In genomic region chr10:78316228-78317087, GRCm38 (mm10) we compare ENCODE assay signal across 16 mouse cellular contexts. TPM values are rescaled to one million over a fixed set of nuclear protein-coding genes. Genes with fewer than 3 reads are reported as not detected.
A peak's percentile ranks its signal among the peaks of the same experiment; 100 is the strongest.
DNase-seq lines count a peak whose midpoint lies in the region; ATAC-seq and TF ChIP-seq lines count a peak whose summit lies in the region.
"Had no signal": no experiment of that assay in that cellular context is flagged by ENCODE, and none has a peak within 500 bp of the region (broad histone marks: within the 10 kb centered on the region; RNA-seq: fewer than 3 reads in every experiment).

No protein-coding gene starts in this region.

- WGBS in heart, embryonic 10.5 days, result 78% methylated on average over 15 of the region's 15 CpGs
- WGBS in heart, embryonic 13.5 days, result 68% methylated on average over 15 of the region's 15 CpGs
- 86% methylated on average over 15 of the region's 15 CpGs for WGBS in forebrain, embryonic 11.5 days

- no peaks in the 10 kb centered on the region for H3K36me3 ChIP-seq in heart, embryonic 10.5 days
- H3K36me3 ChIP-seq in CH12.LX (replicated peaks in 1 of 2; ENCODE audit: control insufficient read depth in 1 of 2, insufficient read depth in 1 of 2, low read length in 1 of 2), result peaks cover 0 to 17% of the 10 kb centered on the region in 2 experiments
- H3K36me3 ChIP-seq in heart, embryonic 13.5 days, result peaks cover 5% of the 10 kb centered on the region; the same call in 1 of the 2 replicates
- no peaks in the 10 kb centered on the region for H3K36me3 ChIP-seq in forebrain, embryonic 11.5 days (ENCODE audit: control insufficient read depth, insufficient read depth, low read length)

- no peak overlapping the region for H3K4me2 ChIP-seq in CH12.LX (ENCODE audit: insufficient read depth, low read depth, poor library complexity, severe bottlenecking)
- no peak overlapping the region for H3K4me2 ChIP-seq in heart, embryonic 13.5 days
- H3K4me2 ChIP-seq in forebrain, embryonic 11.5 days (ENCODE audit: low read depth, low read length, severe bottlenecking), result no peak overlapping the region
- H3K4me2 ChIP-seq: midbrain, embryonic 13.5 days; neural tube, embryonic 13.5 days had no signal

- H3K27ac ChIP-seq in heart, embryonic 10.5 days, result peak overlapping the region; percentile 70; the same call in 1 of the 2 replicates
- H3K27ac ChIP-seq in CH12.LX (ENCODE audit: insufficient read depth, low read depth), result no peak overlapping the region
- peak overlapping the region; percentile 48 for H3K27ac ChIP-seq in heart, embryonic 13.5 days (replicated peaks)
- H3K27ac ChIP-seq in forebrain, embryonic 11.5 days (ENCODE audit: low read depth, low read length), result no peak overlapping the region
- H3K27ac ChIP-seq: left cerebral cortex, adult 2 months; midbrain, embryonic 13.5 days; neural tube, embryonic 13.5 days had no signal

- in situ Hi-C loops in CH12.LX (cut with MboI; ENCODE audit: low pct_ligation_motif_present, low pct_unique_long_range_greater_than_20kb, low sequenced_read_pairs), result no loop called here

- no peak for ATAC-seq in heart, embryonic 13.5 days (ENCODE audit: extremely low read depth, insufficient number of reproducible peaks, low FRiP score, low TSS enrichment)
- ATAC-seq in forebrain, embryonic 11.5 days (replicated peaks; ENCODE audit: low FRiP score), result no peak
- ATAC-seq: CD4-positive, CD25-positive, alpha-beta regulatory T cell, adult 4 months; forebrain, embryonic 16.5 days; midbrain, embryonic 13.5 days; Patski had no signal

- TF ChIP-seq EP300 in CH12.LX (IDR thresholded peaks at IDR 0.05; ENCODE audit: low read length), result no peak

- DNase-seq in heart, embryonic 10.5 days (ENCODE audit: low spot score), result no peak
- DNase-seq in heart, postnatal 25 days (ENCODE audit: low spot score), result no peak
- DNase-seq in CH12.LX (ENCODE audit: extremely low read depth), result no peak
- peak; percentile 75 for DNase-seq in cerebellum, adult 11-12 months
- no peak for DNase-seq in forebrain, embryonic 11.5 days (ENCODE audit: low spot score)
- DNase-seq in c-Kit-positive CD71-positive TER-119-positive erythroid progenitor cells, embryonic 14.5 days (ENCODE audit: low spot score), result no peak
- DNase-seq: kidney, postnatal 10 days; lung, postnatal 14 days; thymus, postnatal 36 days had no signal

- H3K4me1 ChIP-seq in heart, embryonic 10.5 days, result peaks cover 52% of the 10 kb centered on the region
- H3K4me1 ChIP-seq in CH12.LX (ENCODE audit: control insufficient read depth in 1 of 2, insufficient read depth in 2 of 2), result peaks cover 0 to 7% of the 10 kb centered on the region in 2 experiments; a peak in 2 of 4 replicates
- peaks cover 44% of the 10 kb centered on the region for H3K4me1 ChIP-seq in heart, embryonic 13.5 days
- H3K4me1 ChIP-seq in forebrain, embryonic 11.5 days (replicated peaks; ENCODE audit: control insufficient read depth, insufficient read depth, low read length), result no peaks in the 10 kb centered on the region

- no peaks in the 10 kb centered on the region for H3K9me3 ChIP-seq in heart, embryonic 10.5 days
- no peaks in the 10 kb centered on the region for H3K9me3 ChIP-seq in CH12.LX (replicated peaks; ENCODE audit: low read length)
- no peaks in the 10 kb centered on the region for H3K9me3 ChIP-seq in heart, embryonic 13.5 days
- no peaks in the 10 kb centered on the region for H3K9me3 ChIP-seq in forebrain, embryonic 11.5 days (ENCODE audit: control insufficient read depth, low read length)
- H3K9me3 ChIP-seq: midbrain, embryonic 13.5 days; neural tube, embryonic 13.5 days had no signal

- intact Hi-C loops in heart, postnatal 25 days (cut with DNase I), result no loop called here

- no peak for TF ChIP-seq POLR2A in CH12.LX (IDR thresholded peaks at IDR 0.05; ENCODE audit: low read depth, low read length)

- H3K27me3 ChIP-seq in heart, embryonic 10.5 days (ENCODE audit: insufficient read depth, poor library complexity, severe bottlenecking), result no peaks in the 10 kb centered on the region
- no peaks in the 10 kb centered on the region for H3K27me3 ChIP-seq in CH12.LX (replicated peaks)
- no peaks in the 10 kb centered on the region for H3K27me3 ChIP-seq in heart, embryonic 13.5 days (replicated peaks)
- H3K27me3 ChIP-seq in forebrain, embryonic 11.5 days (ENCODE audit: control insufficient read depth, insufficient read depth, low read length), result no peaks in the 10 kb centered on the region
- H3K27me3 ChIP-seq: midbrain, embryonic 13.5 days; neural tube, embryonic 13.5 days; Patski had no signal

- H3K9ac ChIP-seq in CH12.LX (ENCODE audit: insufficient read depth, low read depth), result no peak overlapping the region
- 0 out of 2 replicates have a peak overlapping the region, but pooled peaks have one; percentile 2 for H3K9ac ChIP-seq in heart, embryonic 13.5 days
- H3K9ac ChIP-seq in forebrain, embryonic 11.5 days (ENCODE audit: low read length), result no peak overlapping the region
- H3K9ac ChIP-seq: midbrain, embryonic 13.5 days had no signal

- H3K4me3 ChIP-seq in heart, embryonic 10.5 days, result no peak overlapping the region; the same call in 1 of the 2 replicates
- H3K4me3 ChIP-seq in CH12.LX (replicated peaks in 1 of 3; ENCODE audit: low read depth in 2 of 3, low read length in 2 of 3, poor library complexity in 1 of 3), result no peak overlapping the region
- H3K4me3 ChIP-seq in heart, embryonic 13.5 days, result no peak overlapping the region
- no peak overlapping the region for H3K4me3 ChIP-seq in forebrain, embryonic 11.5 days (ENCODE audit: low read depth, low read length)
- H3K4me3 ChIP-seq: left cerebral cortex, adult 2 months; midbrain, embryonic 13.5 days; neural tube, embryonic 13.5 days had no signal

- H3K79me2 ChIP-seq in CH12.LX (replicated peaks; ENCODE audit: control insufficient read depth, extremely low read depth, insufficient read depth, poor library complexity, severe bottlenecking), result no peaks in the 10 kb centered on the region

- dilution Hi-C loops in CH12.LX (cut with MboI; ENCODE audit: extremely low pct_ligation_motif_present, extremely low pct_unique_long_range_greater_than_20kb, low sequenced_read_pairs), result no loop called here

- peak; percentile 8 for TF ChIP-seq RAD21 in CH12.LX (IDR thresholded peaks at IDR 0.05; ENCODE audit: low read depth, low read length)

- peak in 1 of 2 experiments; percentile 10; a peak in 1 of 4 replicates for TF ChIP-seq CTCF in CH12.LX (conservative IDR thresholded peaks at IDR 0.05 in 1 of 2, IDR thresholded peaks at IDR 0.05 in 1 of 2; ENCODE audit: low read depth in 2 of 2, low read length in 2 of 2)

TF ChIP-seq in CH12.LX, 34 proteins besides CTCF, POLR2A, EP300 and RAD21:
- no peak for TF ChIP-seq TCF12 (IDR thresholded peaks at IDR 0.05; ENCODE audit: low read depth, low read length)
- no peak for TF ChIP-seq ZC3H11A (IDR thresholded peaks at IDR 0.05; ENCODE audit: low read depth, low read length)
- no peak for TF ChIP-seq ZMIZ1 (IDR thresholded peaks at IDR 0.05; ENCODE audit: low read depth, low read length)
- no peak for TF ChIP-seq BHLHE40 (IDR thresholded peaks at IDR 0.05; ENCODE audit: low read depth, low read length)
- no peak for TF ChIP-seq MAFK (IDR thresholded peaks at IDR 0.05; ENCODE audit: insufficient replicate concordance, low read length)
- no peak for TF ChIP-seq ELF1 (IDR thresholded peaks at IDR 0.05; ENCODE audit: low read depth, low read length)
- TF ChIP-seq NELFE (IDR thresholded peaks at IDR 0.05; ENCODE audit: low read depth, low read length), result no peak
- no peak for TF ChIP-seq MAZ (IDR thresholded peaks at IDR 0.05; ENCODE audit: low read depth, low read length)
- TF ChIP-seq POLR2AphosphoS2 (IDR thresholded peaks at IDR 0.05; ENCODE audit: low read depth, low read length), result no peak
- TF ChIP-seq USF1 (IDR thresholded peaks at IDR 0.05; ENCODE audit: low read depth, low read length), result no peak
- no peak for TF ChIP-seq PAX5 (IDR thresholded peaks at IDR 0.05; ENCODE audit: low read length)
- TF ChIP-seq KAT2A (IDR thresholded peaks at IDR 0.05; ENCODE audit: insufficient replicate concordance, low read length), result no peak
- no peak for TF ChIP-seq USF2 (conservative IDR thresholded peaks at IDR 0.05; ENCODE audit: low read depth, low read length)
- TF ChIP-seq SMC3 (IDR thresholded peaks at IDR 0.05; ENCODE audit: low read depth, low read length), result no peak
- TF ChIP-seq ZKSCAN1 (IDR thresholded peaks at IDR 0.05; ENCODE audit: borderline replicate concordance, low read depth, low read length), result no peak
- no peak for TF ChIP-seq ETS1 (conservative IDR thresholded peaks at IDR 0.05; ENCODE audit: low read depth, low read length)
- no peak for TF ChIP-seq GABPA (IDR thresholded peaks at IDR 0.05; ENCODE audit: insufficient replicate concordance, low read depth, low read length)
- TF ChIP-seq MEF2A (IDR thresholded peaks at IDR 0.05; ENCODE audit: borderline replicate concordance, low read depth, low read length), result no peak
- TF ChIP-seq E2F4 (IDR thresholded peaks at IDR 0.05; ENCODE audit: insufficient replicate concordance, low read depth, low read length), result no peak
- no peak for TF ChIP-seq MYC (IDR thresholded peaks at IDR 0.05; ENCODE audit: low read depth, low read length)

RNA-seq across cellular contexts. Expression of gene Agpat3, which starts 35.8 kb away (rescaled TPM):
- polyA plus RNA-seq in heart, embryonic 10.5 days (2016; fragmentation: Nextera tagmentation; extraction: Ambion mirVana), result 43.7 and 44.2 TPM in 2 replicates
- 100 to 1,000 TPM; 204 to 227 TPM for total RNA-seq in heart, postnatal 25 days (2021)
- total RNA-seq in CH12.LX (2012; rRNA removed) (49.4 and 63.1 TPM in 2 replicates), CH12.LX (2014; rRNA removed) (36.7 and 40.1 TPM in 2 replicates)
- 67.2 and 70.0 TPM in 2 replicates for polyA plus RNA-seq in CH12.LX (2012; ENCODE audit: insufficient read length, low read depth)
- 36.7 and 41.7 TPM in 2 replicates for polyA plus RNA-seq in heart, embryonic 13.5 days (2015; fragmentation: Nextera tagmentation; extraction: Ambion mirVana)
- polyA plus RNA-seq in forebrain, embryonic 11.5 days (2014; fragmentation: Nextera tagmentation; extraction: Ambion mirVana), result 52.3 and 57.9 TPM in 2 replicates

Comparison
In these comparisons a context has a peak if more than half of its experiments do, and no peak if none do; other contexts are left out.
1. H3K27ac ChIP-seq: peak in heart, embryonic 10.5 days (single experiment) and heart, embryonic 13.5 days (single experiment); none in CH12.LX (single experiment) and forebrain, embryonic 11.5 days (single experiment).